Mouse (Mus musculus): ENCODE data around the gene Crebl2. TPM values are rescaled to one million over a fixed set of nuclear protein-coding genes. Genes with fewer than 3 reads are reported as not detected.
A peak's percentile ranks its signal among the peaks of the same experiment; 100 is the strongest.

Crebl2 gene
- polyA plus RNA-seq (2012; rRNA removed), result 15.9 and 25.1 TPM in 2 replicates

- DNase-seq, result peak; percentile 100
- H3K4me3 ChIP-seq (replicated peaks; ENCODE audit: extremely low read depth, low read depth, low read length), result peak within 1 kb of the TSS; percentile 91
- peak; percentile 78 for TF ChIP-seq POLR2A (IDR thresholded peaks at IDR 0.05; ENCODE audit: borderline replicate concordance, extremely low read depth, low read depth, low read length)
- TF ChIP-seq CTCF (IDR thresholded peaks at IDR 0.05; ENCODE audit: insufficient read depth, low read length), result no peak
- WGBS, result 1% methylated on average over 56 of the region's 58 CpGs
- H3K4me1 ChIP-seq (ENCODE audit: control insufficient read depth, insufficient read depth, low read length), result peaks cover 12% of the 10 kb centered on the region
Observed at GRCm38 (mm10) chr6:134829786-134830700, at the start of gene Crebl2. Gene Crebl2, plus strand, starts transcription at chr6:134830154.

GRCm38 (mm10) chr6:134781494-134781913 is 48.5 kb upstream of the Crebl2 start:
- TF ChIP-seq CTCF (IDR thresholded peaks at IDR 0.05; ENCODE audit: insufficient read depth, low read length) (no peak), POLR2A (IDR thresholded peaks at IDR 0.05; ENCODE audit: borderline replicate concordance, extremely low read depth, low read depth, low read length) (no peak)
- H3K4me3 ChIP-seq (replicated peaks; ENCODE audit: extremely low read depth, low read depth, low read length), result no peak overlapping the region
- 83% methylated on average over 7 of the region's 7 CpGs for WGBS
- peaks cover 7% of the 10 kb centered on the region for H3K4me1 ChIP-seq (ENCODE audit: control insufficient read depth, insufficient read depth, low read length)
- DNase-seq, result no peak

GRCm38 (mm10) chr6:134782900-134783299 is 47.1 kb upstream of the Crebl2 start:
- H3K4me3 ChIP-seq (replicated peaks; ENCODE audit: extremely low read depth, low read depth, low read length), result no peak overlapping the region
- WGBS, result 85% methylated on average over 7 of the region's 7 CpGs
- DNase-seq, result no peak
- no peak for TF ChIP-seq CTCF (IDR thresholded peaks at IDR 0.05; ENCODE audit: insufficient read depth, low read length)
- TF ChIP-seq POLR2A (IDR thresholded peaks at IDR 0.05; ENCODE audit: borderline replicate concordance, extremely low read depth, low read depth, low read length), result no peak
- H3K4me1 ChIP-seq (ENCODE audit: control insufficient read depth, insufficient read depth, low read length), result peaks cover 7% of the 10 kb centered on the region

- no peak for TF ChIP-seq POLR2A (IDR thresholded peaks at IDR 0.05; ENCODE audit: borderline replicate concordance, extremely low read depth, low read depth, low read length)
- TF ChIP-seq CTCF (IDR thresholded peaks at IDR 0.05; ENCODE audit: insufficient read depth, low read length), result no peak
- no peak overlapping the region for H3K4me3 ChIP-seq (replicated peaks; ENCODE audit: extremely low read depth, low read depth, low read length)
- peaks cover 11% of the 10 kb centered on the region for H3K4me1 ChIP-seq (ENCODE audit: control insufficient read depth, insufficient read depth, low read length)
- 59% methylated on average over 3 of the region's 3 CpGs for WGBS
- DNase-seq, result no peak
Observed at GRCm38 (mm10) chr6:134786426-134786825, 43.5 kb upstream of the Crebl2 start.

GRCm38 (mm10) chr6:134789100-134789499 is 40.9 kb upstream of the Crebl2 start:
- H3K4me1 ChIP-seq (ENCODE audit: control insufficient read depth, insufficient read depth, low read length), result peaks cover 11% of the 10 kb centered on the region
- TF ChIP-seq CTCF (IDR thresholded peaks at IDR 0.05; ENCODE audit: insufficient read depth, low read length) (no peak), POLR2A (IDR thresholded peaks at IDR 0.05; ENCODE audit: borderline replicate concordance, extremely low read depth, low read depth, low read length) (no peak)
- no peak for DNase-seq
- no peak overlapping the region for H3K4me3 ChIP-seq (replicated peaks; ENCODE audit: extremely low read depth, low read depth, low read length)
- WGBS, result 73% methylated on average over 6 of the region's 6 CpGs

- TF ChIP-seq POLR2A (IDR thresholded peaks at IDR 0.05; ENCODE audit: borderline replicate concordance, extremely low read depth, low read depth, low read length), result 0 out of 2 replicates have a peak, but pooled peaks have one; percentile 35
- no peak for TF ChIP-seq CTCF (IDR thresholded peaks at IDR 0.05; ENCODE audit: insufficient read depth, low read length)
- DNase-seq, result peak; percentile 53
- Histone ChIP-seq H3K4me3 (replicated peaks; ENCODE audit: extremely low read depth, low read depth, low read length) (peak overlapping the region; percentile 99), H3K4me1 (ENCODE audit: control insufficient read depth, insufficient read depth, low read length) (peaks cover 11% of the 10 kb centered on the region)
- WGBS, result 4% methylated on average over 46 of the region's 46 CpGs
Observed at GRCm38 (mm10) chr6:134791251-134792118, 38.5 kb upstream of the Crebl2 start.

GRCm38 (mm10) chr6:134792141-134793045 is 37.6 kb upstream of the Crebl2 start, which contains the start of gene Dusp16:
Gene Dusp16, minus strand, starts transcription at chr6:134792625.
- TF ChIP-seq CTCF (IDR thresholded peaks at IDR 0.05; ENCODE audit: insufficient read depth, low read length) (no peak), POLR2A (IDR thresholded peaks at IDR 0.05; ENCODE audit: borderline replicate concordance, extremely low read depth, low read depth, low read length) (peak; percentile 15; the same call in 1 of the 2 replicates)
- 6% methylated on average over 97 of the region's 108 CpGs for WGBS
- Histone ChIP-seq H3K4me3 (replicated peaks; ENCODE audit: extremely low read depth, low read depth, low read length) (peak within 1 kb of the TSS; percentile 99), H3K4me1 (ENCODE audit: control insufficient read depth, insufficient read depth, low read length) (peaks cover 11% of the 10 kb centered on the region)
- DNase-seq, result peak; percentile 87

GRCm38 (mm10) chr6:134793046-134793806 is 36.7 kb upstream of the Crebl2 start:
- Histone ChIP-seq H3K4me3 (replicated peaks; ENCODE audit: extremely low read depth, low read depth, low read length) (peak overlapping the region; percentile 73), H3K4me1 (ENCODE audit: control insufficient read depth, insufficient read depth, low read length) (peaks cover 11% of the 10 kb centered on the region)
- 60% methylated on average over 21 of the region's 21 CpGs for WGBS
- no peak for DNase-seq
- TF ChIP-seq CTCF (IDR thresholded peaks at IDR 0.05; ENCODE audit: insufficient read depth, low read length), result no peak
- no peak for TF ChIP-seq POLR2A (IDR thresholded peaks at IDR 0.05; ENCODE audit: borderline replicate concordance, extremely low read depth, low read depth, low read length)
